Mouse (Mus musculus) MEL (cell line): ENCODE results near the gene Nxph3. TPM values are rescaled to one million over a fixed set of nuclear protein-coding genes. Genes with fewer than 3 reads are reported as not detected.

Source experiments
- DNase-seq: peaks from one replicate; pipeline ENCODE4 v3.0.0; 2011; ENCODE audit warnings: low read depth, low spot score
- H3K27ac ChIP-seq: 2 replicates; pipeline ENCODE4 v1.5.1; 2012; ENCODE audit warnings: low read depth, mild to moderate bottlenecking, control low read depth, low read length, moderate library complexity; ENCODE audit not compliant: control insufficient read depth
- H3K27me3 ChIP-seq, 2 experiments: fragments of 150-350 bp in 1 of 2; sonication (generic) in 1 of 2; 2 replicates each; pipeline ENCODE4 v1.6.1; 2012; ENCODE audit warnings: low read length in 2 of 2, mild to moderate bottlenecking in 2 of 2, improper control_type of control experiment in 1 of 2, moderate library complexity in 1 of 2; ENCODE audit not compliant: insufficient read depth in 2 of 2, control insufficient read depth in 1 of 2
- H3K36me3 ChIP-seq, 2 experiments: 2 replicates each; pipeline ENCODE4 v1.6.1; 2012 to 2014; ENCODE audit warnings: low read length in 2 of 2, improper control_type of control experiment in 1 of 2, inconsistent platforms in 1 of 2, mild to moderate bottlenecking in 1 of 2; ENCODE audit not compliant: insufficient read depth in 2 of 2, control insufficient read depth in 1 of 2
- H3K4me1 ChIP-seq, 2 experiments: fragments of 150-350 bp in 1 of 2; sonication (generic) in 1 of 2; 2 replicates each; pipeline ENCODE4 v1.6.1; 2012; ENCODE audit warnings: low read length in 2 of 2, improper control_type of control experiment in 1 of 2, mild to moderate bottlenecking in 1 of 2; ENCODE audit not compliant: insufficient read depth in 2 of 2, control insufficient read depth in 1 of 2
- H3K4me3 ChIP-seq, 2 experiments: fragments of 150-350 bp in 1 of 2; sonication (generic) in 1 of 2; 2 replicates each; pipeline ENCODE4 v1.5.1; 2012; ENCODE audit warnings: low read depth in 2 of 2, low read length in 2 of 2, mild to moderate bottlenecking in 2 of 2, moderate library complexity in 2 of 2, control low read depth in 1 of 2, improper control_type of control experiment in 1 of 2; ENCODE audit not compliant: control insufficient read depth in 1 of 2, insufficient read depth in 1 of 2
- H3K79me2 ChIP-seq: 2 replicates; pipeline ENCODE4 v1.6.1; 2012; ENCODE audit warnings: mild to moderate bottlenecking, low read length, moderate library complexity; ENCODE audit not compliant: control insufficient read depth, poor library complexity, insufficient read depth
- H3K9ac ChIP-seq: 2 replicates; pipeline ENCODE4 v1.6.1; 2012; ENCODE audit warnings: low read depth, mild to moderate bottlenecking, control low read depth, low read length, moderate library complexity; ENCODE audit not compliant: control insufficient read depth, poor library complexity, severe bottlenecking
- H3K9me3 ChIP-seq: fragments of 150-350 bp; sonication (generic); replicated peaks from 2 replicates; pipeline ENCODE4 v1.6.1; 2012; ENCODE audit warnings: mild to moderate bottlenecking, low read length, improper control_type of control experiment, moderate library complexity; ENCODE audit not compliant: insufficient read depth
- CHD2 ChIP-seq: IDR thresholded peaks from 2 replicates; pipeline ENCODE4 v1.6.1; 2011; ENCODE audit warnings: low read length, improper control_type of control experiment
- CTCF ChIP-seq, 3 experiments: IDR thresholded peaks in 2 of 3; conservative IDR thresholded peaks in 1 of 3; 2 replicates each; pipeline ENCODE4 v1.5.1; 2011 to 2012; ENCODE audit warnings: low read length in 3 of 3, low read depth in 2 of 3, mild to moderate bottlenecking in 2 of 3, improper control_type of control experiment in 1 of 3, inconsistent platforms in 1 of 3, mixed read lengths in 1 of 3, moderate library complexity in 1 of 3; ENCODE audit not compliant: control insufficient read depth in 1 of 3, insufficient read depth in 1 of 3, poor library complexity in 1 of 3, severe bottlenecking in 1 of 3
- E2F4 ChIP-seq: IDR thresholded peaks from 2 replicates; pipeline ENCODE4 v1.6.1; 2011; ENCODE audit warnings: low read depth, low read length, improper control_type of control experiment, borderline replicate concordance
- GABPA ChIP-seq: IDR thresholded peaks from 2 replicates; pipeline ENCODE4 v1.6.1; 2012; ENCODE audit warnings: low read depth, mild to moderate bottlenecking, inconsistent platforms, low read length, improper control_type of control experiment, moderate library complexity
- GATA1 ChIP-seq: IDR thresholded peaks from 2 replicates; pipeline ENCODE4 v1.6.1; 2011; ENCODE audit warnings: low read depth, low read length, improper control_type of control experiment
- JUND ChIP-seq: IDR thresholded peaks from 2 replicates; pipeline ENCODE4 v1.6.1; 2011; ENCODE audit warnings: low read depth, mild to moderate bottlenecking, improper control_type of control experiment, low read length
- MEF2A ChIP-seq: IDR thresholded peaks from 2 replicates; pipeline ENCODE4 v1.6.1; 2014; ENCODE audit warnings: low read depth, mild to moderate bottlenecking, inconsistent platforms, low read length, improper control_type of control experiment; ENCODE audit not compliant: poor library complexity, insufficient replicate concordance, severe bottlenecking; ENCODE audit errors: extremely low read depth
- MXI1 ChIP-seq: IDR thresholded peaks from 2 replicates; pipeline ENCODE4 v1.6.1; 2011; ENCODE audit warnings: mild to moderate bottlenecking, low read depth, low read length, improper control_type of control experiment
- MYB ChIP-seq: IDR thresholded peaks from 2 replicates; pipeline ENCODE4 v1.6.1; 2011; ENCODE audit warnings: mild to moderate bottlenecking, low read depth, low read length, improper control_type of control experiment
- MYC ChIP-seq: IDR thresholded peaks from 2 replicates; pipeline ENCODE4 v1.6.1; 2011; ENCODE audit warnings: low read depth, mild to moderate bottlenecking, low read length, improper control_type of control experiment, moderate library complexity
- NELFE ChIP-seq: IDR thresholded peaks from 2 replicates; pipeline ENCODE4 v1.6.1; 2011; ENCODE audit warnings: low read depth, low read length, improper control_type of control experiment
- NRF1 ChIP-seq: IDR thresholded peaks from 2 replicates; pipeline ENCODE4 v1.6.1; 2014; ENCODE audit warnings: low read depth, mild to moderate bottlenecking, inconsistent platforms, low read length, improper control_type of control experiment, moderate library complexity; ENCODE audit not compliant: poor library complexity, insufficient read depth, severe bottlenecking
- POLR2A ChIP-seq, 2 experiments: IDR thresholded peaks; 2 replicates each; pipeline ENCODE4 v1.6.1; 2011 to 2012; ENCODE audit warnings: low read length in 2 of 2, mild to moderate bottlenecking in 2 of 2, control low read depth in 1 of 2, improper control_type of control experiment in 1 of 2, low read depth in 1 of 2, moderate library complexity in 1 of 2; ENCODE audit not compliant: control insufficient read depth in 1 of 2, insufficient read depth in 1 of 2, poor library complexity in 1 of 2
- RAD21 ChIP-seq: IDR thresholded peaks from 2 replicates; pipeline ENCODE4 v1.6.1; 2011; ENCODE audit warnings: mild to moderate bottlenecking, low read depth, low read length, improper control_type of control experiment
- RCOR1 ChIP-seq: IDR thresholded peaks from 2 replicates; pipeline ENCODE4 v1.6.1; 2012; ENCODE audit warnings: low read depth, mild to moderate bottlenecking, inconsistent platforms, low read length, improper control_type of control experiment
- SMC3 ChIP-seq: IDR thresholded peaks from 2 replicates; pipeline ENCODE4 v1.6.1; 2011; ENCODE audit warnings: low read depth, low read length, improper control_type of control experiment
- TAL1 ChIP-seq: IDR thresholded peaks from 2 replicates; pipeline ENCODE4 v1.6.1; 2012; ENCODE audit warnings: mild to moderate bottlenecking, inconsistent platforms, low read length, moderate library complexity, mixed read lengths
- UBTF ChIP-seq: IDR thresholded peaks from 2 replicates; pipeline ENCODE4 v1.6.1; 2012; ENCODE audit warnings: low read depth, mild to moderate bottlenecking, inconsistent platforms, low read length, improper control_type of control experiment, moderate library complexity, borderline replicate concordance; ENCODE audit not compliant: insufficient read depth
- ZKSCAN1 ChIP-seq: IDR thresholded peaks from 2 replicates; pipeline ENCODE4 v1.6.1; 2012; ENCODE audit warnings: low read depth, mild to moderate bottlenecking, inconsistent platforms, low read length, improper control_type of control experiment, moderate library complexity
- ZMIZ1 ChIP-seq: IDR thresholded peaks from 2 replicates; pipeline ENCODE4 v1.6.1; 2012; ENCODE audit warnings: low read depth, mild to moderate bottlenecking, inconsistent platforms, low read length, improper control_type of control experiment, moderate library complexity
- polyA plus RNA-seq, 2 experiments: library from polyadenylated mRNA; stranded (reverse) in 1 of 2; unstranded in 1 of 2; fragments of >175 nt in 1 of 2; fragments of >200 nt in 1 of 2; gene quantifications; 2 replicates each; pipeline versions ENCODE4 v1.2.1 to v1.2.4; 2012; ENCODE audit warnings: low replicate concordance in 2 of 2, low read depth in 1 of 2; ENCODE audit not compliant: insufficient read length in 2 of 2, insufficient read depth in 1 of 2, missing spikeins in 1 of 2
- total RNA-seq: library from RNA; depleted of rRNA; stranded (reverse); fragments of 300-350 nt; gene quantifications from 2 replicates; pipeline ENCODE4 v1.2.3, GENCODE M21; 2012

Gene Nxph3
- total and polyA plus RNA-seq, 3 experiments: not detected

DNA sequence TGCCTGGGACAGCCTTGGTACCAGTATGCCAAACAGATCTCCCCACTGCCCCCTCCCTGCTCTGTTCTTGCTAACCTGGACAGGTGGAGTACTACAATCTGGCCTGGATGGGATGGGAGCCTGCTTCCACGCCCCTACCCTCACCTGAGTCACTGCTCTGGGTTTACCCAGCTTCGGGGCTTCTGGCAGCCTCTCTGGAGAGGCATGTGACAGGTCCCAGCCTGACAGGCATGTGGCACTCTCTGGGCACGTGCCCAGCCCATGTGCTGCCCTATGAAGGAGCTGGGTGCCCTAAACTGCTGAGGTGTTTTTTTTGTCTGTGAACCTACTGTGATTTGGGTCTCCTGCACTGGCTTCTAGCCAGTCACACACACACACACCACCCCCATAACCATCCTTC lies 46.4 kb upstream of the Nxph3 start:
- Histone ChIP-seq H3K79me2 (no peaks in the 10 kb centered on the region), H3K27ac (no peak overlapping the region), H3K36me3 (no peaks in the 10 kb centered on the region), H3K4me3 (no peak overlapping the region), H3K4me1 (no peaks in the 10 kb centered on the region)
- DNase-seq: no peak
- no peak for TF ChIP-seq RCOR1
- TF ChIP-seq NRF1: no peak
- TF ChIP-seq RAD21: no peak
- no peak for TF ChIP-seq E2F4
- TF ChIP-seq, all 39 proteins: peak for 0
- Histone ChIP-seq H3K9ac (no peak overlapping the region), H3K27me3 (peaks cover 13 to 17% of the 10 kb centered on the region in 2 experiments), H3K9me3 (no peaks in the 10 kb centered on the region)

DNA sequence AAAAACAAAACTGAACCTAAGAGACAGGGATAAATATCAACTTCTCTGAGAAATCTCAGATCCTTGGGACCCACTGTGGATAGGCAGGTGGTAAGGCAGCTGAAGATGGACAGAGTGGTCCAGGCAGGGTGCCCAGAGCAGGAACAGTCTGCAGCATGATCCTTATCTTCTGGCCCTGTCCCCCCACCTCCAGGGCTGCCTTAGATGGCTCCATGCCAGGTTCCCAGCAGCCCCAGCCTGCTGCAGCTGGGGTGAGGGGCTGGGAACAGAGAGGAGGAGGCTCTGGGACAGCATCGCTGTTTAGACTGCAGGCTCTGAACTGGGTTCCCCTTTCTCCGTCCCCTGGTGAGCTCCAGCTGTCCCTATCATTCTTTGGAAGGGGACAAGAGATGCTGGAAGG lies 45.4 kb upstream of the Nxph3 start:
- Histone ChIP-seq H3K4me3 (no peak overlapping the region), H3K4me1 (no peaks in the 10 kb centered on the region), H3K36me3 (no peaks in the 10 kb centered on the region), H3K27me3 (peaks cover 13 to 17% of the 10 kb centered on the region in 2 experiments), H3K27ac (no peak overlapping the region), H3K9me3 (no peaks in the 10 kb centered on the region), H3K9ac (no peak overlapping the region), H3K79me2 (no peaks in the 10 kb centered on the region)
- DNase-seq: no peak
- TF ChIP-seq ZMIZ1 (no peak), TAL1 (no peak), CHD2 (no peak), MYC (no peak), CTCF (IDR thresholded peaks at IDR 0.05 in 2 of 3, conservative IDR thresholded peaks at IDR 0.05 in 1 of 3; ENCODE audit: control insufficient read depth in 1 of 3, insufficient read depth in 1 of 3, low read depth in 2 of 3, low read length in 3 of 3, poor library complexity in 1 of 3, severe bottlenecking in 1 of 3) (no peak), UBTF (no peak), SMC3 (no peak), MYB (no peak), JUND (no peak), GABPA (no peak), MXI1 (no peak)

DNA sequence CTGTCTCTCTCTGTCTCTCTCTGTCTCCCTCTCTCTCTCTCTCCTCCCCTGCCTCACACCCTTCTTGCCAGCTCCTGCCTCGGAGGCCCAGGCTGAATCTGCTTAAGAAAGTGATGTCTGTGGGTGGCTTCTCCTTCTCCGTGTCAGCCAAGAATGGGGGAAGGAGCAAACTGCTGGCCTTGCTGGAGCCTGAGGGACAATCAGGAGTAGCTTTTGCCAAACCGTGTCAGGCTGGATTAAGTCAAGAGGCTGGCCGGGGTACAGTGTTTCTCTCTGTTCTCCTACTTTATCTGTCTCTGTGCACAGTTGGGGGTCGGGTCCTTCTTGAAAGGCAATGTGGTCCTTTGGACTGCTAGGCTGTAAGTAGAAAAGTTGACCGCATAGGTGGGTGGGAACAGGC lies 43.3 kb upstream of the Nxph3 start:
- no peak overlapping the region for H3K9ac ChIP-seq
- H3K27me3 ChIP-seq: peaks cover 15 to 21% of the 10 kb centered on the region in 2 experiments
- no peaks in the 10 kb centered on the region for H3K9me3 ChIP-seq

More for the DNA sequence above, 43.3 kb upstream of the Nxph3 start:
- TF ChIP-seq NELFE (no peak), MYC (no peak), TAL1 (no peak), POLR2A (IDR thresholded peaks at IDR 0.05; ENCODE audit: control insufficient read depth in 1 of 2, insufficient read depth in 1 of 2, low read depth in 1 of 2, low read length in 2 of 2, poor library complexity in 1 of 2) (no peak), MXI1 (no peak), NRF1 (no peak), GATA1 (no peak), MEF2A (no peak), CTCF (IDR thresholded peaks at IDR 0.05 in 2 of 3, conservative IDR thresholded peaks at IDR 0.05 in 1 of 3; ENCODE audit: control insufficient read depth in 1 of 3, insufficient read depth in 1 of 3, low read depth in 2 of 3, low read length in 3 of 3, poor library complexity in 1 of 3, severe bottlenecking in 1 of 3) (no peak), ZKSCAN1 (no peak)
- H3K36me3 ChIP-seq: no peaks in the 10 kb centered on the region
- no peak for DNase-seq
- no peaks in the 10 kb centered on the region for H3K4me1 ChIP-seq
- no peaks in the 10 kb centered on the region for H3K79me2 ChIP-seq
- no peak overlapping the region for H3K27ac ChIP-seq
- H3K4me3 ChIP-seq: no peak overlapping the region
